Mouse (Mus musculus) liver, embryonic 14.5 days (tissue): ENCODE results near the gene Sparcl1. TPM values are rescaled to one million over a fixed set of nuclear protein-coding genes. Genes with fewer than 3 reads are reported as not detected.

Experiments used
- ATAC-seq: fragments of 200-750 bp; cut with Nextera tagmentation; 2 replicates; pipeline ENCODE4 v1.8.0; 2017; ENCODE audit warnings: moderate number of reproducible peaks, mild to moderate bottlenecking, moderate library complexity; ENCODE audit not compliant: insufficient read depth
- DNase-seq, 3 experiments: peaks; one replicate each; pipeline ENCODE4 v3.0.0-alpha.2; 2012 to 2013; ENCODE audit warnings: low read depth in 3 of 3, low spot score in 3 of 3
- H3K27ac ChIP-seq: fragments of 300-500 bp; sonication (generic); 2 replicates; pipeline ENCODE4 v1.5.1; 2014; ENCODE audit warnings: moderate library complexity, mild to moderate bottlenecking, control low read depth, inconsistent platforms
- H3K27me3 ChIP-seq: fragments of 300-500 bp; sonication (generic); 2 replicates; pipeline ENCODE4 v1.6.1; 2014; ENCODE audit warnings: mild to moderate bottlenecking, low read length, moderate library complexity; ENCODE audit not compliant: control insufficient read depth, insufficient read depth
- H3K36me3 ChIP-seq: fragments of 300-500 bp; sonication (generic); replicated peaks from 2 replicates; pipeline ENCODE4 v1.6.1; 2014; ENCODE audit warnings: low read depth; ENCODE audit not compliant: control insufficient read depth, insufficient read depth
- H3K4me1 ChIP-seq, 2 experiments: fragments of 200-500 bp in 1 of 2; fragments of 300-500 bp in 1 of 2; sonication (generic) in 1 of 2; replicated peaks; 2 replicates each; pipeline ENCODE4 v1.6.1; 2012 to 2014; ENCODE audit warnings: antibody characterized with exemption in 1 of 2, inconsistent platforms in 1 of 2, low read length in 1 of 2; ENCODE audit not compliant: control insufficient read depth in 2 of 2, insufficient read depth in 2 of 2
- H3K4me2 ChIP-seq: fragments of 300-500 bp; sonication (generic); 2 replicates; pipeline ENCODE4 v1.6.1; 2014; ENCODE audit warnings: low read depth, mild to moderate bottlenecking, control low read depth, moderate library complexity
- H3K4me3 ChIP-seq, 2 experiments: fragments of 200-500 bp in 1 of 2; fragments of 300-500 bp in 1 of 2; sonication (generic) in 1 of 2; 2 replicates each; pipeline ENCODE4 v1.5.1; 2012 to 2014; ENCODE audit warnings: low read depth in 2 of 2, low read length in 2 of 2, mild to moderate bottlenecking in 2 of 2, control low read depth in 1 of 2, inconsistent platforms in 1 of 2, moderate library complexity in 1 of 2; ENCODE audit not compliant: insufficient read depth in 1 of 2
- H3K9ac ChIP-seq: fragments of 300-500 bp; sonication (generic); replicated peaks from 2 replicates; pipeline ENCODE4 v1.6.1; 2014; ENCODE audit warnings: mild to moderate bottlenecking, control low read depth, moderate library complexity
- H3K9me3 ChIP-seq: fragments of 300-500 bp; sonication (generic); 2 replicates; pipeline ENCODE4 v1.6.1; 2016; ENCODE audit warnings: low read length, mixed read lengths; ENCODE audit not compliant: control insufficient read depth
- CTCF ChIP-seq: IDR thresholded peaks from 2 replicates; pipeline ENCODE4 v1.5.1; 2016; ENCODE audit warnings: antibody characterized with exemption, low read depth, control low read depth
- EP300 ChIP-seq: IDR thresholded peaks from 2 replicates; pipeline ENCODE4 v1.6.1; 2016; ENCODE audit warnings: antibody characterized with exemption, low read depth
- WGBS: fragments of 180-500 bp; shearing (Covaris S2); extraction: QIAGEN DNeasy Blood & Tissue Kit; methylation state at CpG from one replicate; pipeline ENCODE4 v1.1.7; 2014; ENCODE audit not compliant: insufficient replicate concordance; 5-methylcytosine and 5-hydroxymethylcytosine counted together
- polyA plus RNA-seq, 2 experiments: library from polyadenylated mRNA; depleted of rRNA in 1 of 2; stranded (reverse) in 1 of 2; unstranded in 1 of 2; fragments of >200 nt; fragmentation: Nextera tagmentation in 1 of 2; extraction: Ambion mirVana in 1 of 2; gene quantifications; 2 replicates each; pipeline versions ENCODE4 v1.2.1 to v1.2.3; 2012 to 2014

Gene Sparcl1
- polyA plus RNA-seq, 2 experiments = 1.0 to 1.4 TPM

DNA sequence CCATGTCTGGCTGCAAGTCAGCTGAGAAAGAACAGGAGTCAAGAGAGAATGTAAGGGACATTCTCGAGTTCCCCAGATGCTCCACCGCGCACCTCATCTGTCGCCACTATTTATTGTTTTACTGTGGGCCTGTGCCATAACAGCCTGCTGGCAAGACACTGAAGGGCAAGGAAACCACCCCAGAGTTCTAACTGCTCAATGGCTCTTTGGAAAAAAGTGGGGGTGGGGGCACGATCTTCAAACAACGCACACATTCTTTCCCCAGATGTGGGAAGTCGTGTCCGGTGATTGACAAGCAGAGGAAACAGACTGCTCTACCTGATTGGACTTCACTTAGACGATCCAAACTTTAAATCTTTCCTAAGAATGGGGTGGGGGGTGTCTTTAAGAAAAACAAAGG, 1.5 kb downstream of the Sparcl1 start:
- ATAC-seq (no peak), DNase-seq (no peak)
- no peak overlapping the region for H3K9ac ChIP-seq
- peaks cover 0 to 8% of the 10 kb centered on the region in 2 experiments; a peak in 1 of 4 replicates for H3K4me1 ChIP-seq
- WGBS = 12% methylated on average over 9 of the region's 9 CpGs
- H3K27ac ChIP-seq = no peak overlapping the region
- H3K4me3 ChIP-seq = no peak overlapping the region
- TF ChIP-seq EP300 (no peak), CTCF (no peak)
- no peaks in the 10 kb centered on the region for H3K27me3 ChIP-seq
- no peak overlapping the region for H3K4me2 ChIP-seq
- no peaks in the 10 kb centered on the region for H3K36me3 ChIP-seq
- no peaks in the 10 kb centered on the region for H3K9me3 ChIP-seq

DNA sequence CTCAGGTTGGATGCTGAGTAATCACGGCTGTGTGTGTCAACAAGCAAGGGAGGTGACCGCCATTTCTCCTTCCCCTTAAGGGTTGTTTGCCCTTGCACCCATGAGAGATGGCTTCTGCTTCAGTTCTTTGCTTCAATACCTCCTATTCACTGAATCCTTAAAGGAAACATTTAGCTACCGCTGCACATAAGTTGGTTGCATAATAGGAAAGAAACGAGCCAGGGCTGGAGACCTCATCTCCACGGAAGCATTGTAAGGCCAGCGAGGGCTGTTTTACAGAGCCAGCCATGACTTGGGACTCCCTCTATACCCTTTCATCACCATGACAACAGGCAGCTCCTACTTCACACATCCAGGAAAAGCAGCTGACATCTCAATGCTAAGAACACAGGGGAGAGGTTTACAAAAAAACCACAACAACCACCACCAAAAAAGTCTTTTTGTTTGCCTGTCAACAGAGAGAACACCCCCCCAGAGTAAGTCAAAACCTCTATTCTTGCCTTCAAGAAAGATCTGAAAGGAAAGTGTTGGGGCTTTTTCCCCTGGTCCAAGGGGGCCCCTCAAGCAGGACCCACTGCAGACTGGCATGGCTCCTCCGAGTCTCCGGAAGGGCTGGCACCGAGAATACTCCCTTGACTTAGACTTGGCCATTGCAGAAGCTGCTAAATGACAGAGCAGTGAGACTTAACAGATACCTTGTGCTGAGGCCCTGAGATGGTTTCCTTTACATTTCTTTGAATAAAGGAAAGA, 3.2 kb downstream of the Sparcl1 start:
- Histone ChIP-seq H3K4me2 (no peak overlapping the region), H3K4me1 (peaks cover 0 to 8% of the 10 kb centered on the region in 2 experiments; a peak in 1 of 4 replicates), H3K9ac (no peak overlapping the region), H3K27ac (no peak overlapping the region), H3K36me3 (no peaks in the 10 kb centered on the region), H3K27me3 (no peaks in the 10 kb centered on the region), H3K9me3 (no peaks in the 10 kb centered on the region), H3K4me3 (no peak overlapping the region)
- TF ChIP-seq EP300 (no peak), CTCF (no peak)
- WGBS = 29% methylated on average over 9 of the region's 9 CpGs
- DNase-seq (no peak), ATAC-seq (no peak)

DNA sequence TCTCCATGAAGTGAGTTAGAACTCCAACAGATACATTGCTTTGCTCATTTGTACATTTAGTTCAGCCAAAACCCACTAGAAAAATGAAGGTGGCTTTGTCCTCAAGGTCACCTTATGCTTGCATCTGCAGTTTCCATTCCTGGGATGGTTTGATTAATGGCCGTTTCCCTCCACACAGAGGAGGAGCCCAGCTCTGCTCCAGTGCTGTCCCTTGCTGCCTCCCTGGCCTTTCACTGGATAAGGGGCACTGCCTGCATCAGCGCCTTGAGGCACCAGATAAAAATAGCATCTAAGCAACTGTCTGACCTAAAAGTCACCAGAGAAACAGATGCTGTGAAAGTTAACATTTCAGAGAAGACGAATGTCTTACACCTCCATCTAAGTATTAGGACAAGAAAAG, 4.0 kb downstream of the Sparcl1 start:
- Histone ChIP-seq H3K9ac (no peak overlapping the region), H3K9me3 (no peaks in the 10 kb centered on the region), H3K4me3 (no peak overlapping the region), H3K4me1 (peaks cover 0 to 8% of the 10 kb centered on the region in 2 experiments; a peak in 1 of 4 replicates), H3K27me3 (no peaks in the 10 kb centered on the region), H3K27ac (no peak overlapping the region), H3K4me2 (no peak overlapping the region), H3K36me3 (no peaks in the 10 kb centered on the region)
- 34% methylated on average over 3 of the region's 3 CpGs for WGBS
- no peak for TF ChIP-seq EP300
- no peak for TF ChIP-seq CTCF
- ATAC-seq = peak; percentile 41; the same call in 1 of the 2 replicates
- no peak for DNase-seq

DNA sequence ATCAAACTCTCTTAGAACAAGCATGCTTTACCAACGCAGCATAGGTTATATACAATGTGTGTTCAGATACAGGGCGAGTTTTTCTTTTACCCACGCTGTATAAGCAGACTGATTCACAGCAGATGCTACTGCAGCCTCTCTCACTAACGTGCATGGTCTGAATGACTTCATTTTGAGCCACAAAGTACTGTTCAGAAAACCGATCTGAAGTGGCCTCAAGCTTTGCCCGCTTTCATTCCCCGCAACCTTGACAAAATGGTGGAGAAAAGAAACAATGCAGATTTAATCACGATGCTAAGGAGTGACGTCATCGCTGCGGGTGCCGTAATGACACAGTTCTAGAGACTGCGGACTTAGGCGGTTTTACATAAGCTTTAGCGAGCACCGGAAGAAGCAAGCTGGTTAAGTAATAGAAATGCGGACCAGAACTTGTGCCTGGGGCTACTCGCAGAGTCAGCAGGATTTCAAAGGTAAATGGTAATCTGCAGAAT, 4.6 kb downstream of the Sparcl1 start:
- Histone ChIP-seq H3K9me3 (no peaks in the 10 kb centered on the region), H3K4me2 (0 out of 2 replicates have a peak overlapping the region, but pooled peaks have one; percentile 4), H3K27ac (no peak overlapping the region), H3K27me3 (no peaks in the 10 kb centered on the region), H3K4me1 (peaks cover 0 to 8% of the 10 kb centered on the region in 2 experiments; a peak in 1 of 4 replicates), H3K4me3 (no peak overlapping the region), H3K36me3 (no peaks in the 10 kb centered on the region), H3K9ac (no peak overlapping the region)
- no peak for DNase-seq
- WGBS = 28% methylated on average over 18 of the region's 18 CpGs
- TF ChIP-seq CTCF (no peak), EP300 (no peak)
- ATAC-seq = no peak

DNA sequence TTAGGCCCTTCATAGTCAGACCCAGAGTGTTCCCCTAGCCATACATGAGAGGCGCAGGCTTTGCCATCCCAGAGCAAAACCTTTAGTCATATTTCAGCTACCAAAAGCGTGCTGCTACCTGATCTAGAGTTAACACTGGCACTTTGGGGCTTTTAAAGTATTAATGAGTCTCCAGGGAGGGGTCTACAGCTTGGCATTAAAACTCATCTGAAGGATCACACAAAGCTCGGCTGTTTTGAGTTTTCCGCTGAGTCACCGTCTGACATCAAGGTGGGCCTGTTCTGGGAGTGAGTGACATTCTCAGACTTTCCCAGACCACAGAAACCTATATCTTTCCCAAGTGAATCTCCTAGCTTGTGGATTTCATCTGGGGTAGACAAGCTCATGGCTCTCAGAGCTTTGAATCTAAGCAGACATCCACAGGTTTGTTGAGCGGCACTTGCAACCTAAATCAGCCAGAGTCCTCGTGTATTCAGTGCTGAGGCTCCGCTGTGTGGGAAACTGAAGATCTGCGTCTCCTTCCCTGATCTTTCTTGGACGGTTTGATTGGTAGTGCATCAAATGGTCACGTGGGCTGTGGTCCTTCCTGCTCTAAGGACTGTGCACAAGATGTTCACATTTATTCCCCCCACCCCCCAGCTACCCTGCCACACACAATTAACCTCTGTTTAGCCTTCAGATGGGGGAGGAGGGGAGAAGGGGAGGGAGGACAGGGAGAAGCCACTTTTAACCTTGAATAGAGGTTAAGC, 5.2 kb downstream of the Sparcl1 start:
- DNase-seq (no peak), ATAC-seq (no peak)
- no peaks in the 10 kb centered on the region for H3K27me3 ChIP-seq
- H3K9ac ChIP-seq = no peak overlapping the region
- no peak overlapping the region for H3K4me3 ChIP-seq
- peaks cover 0 to 8% of the 10 kb centered on the region in 2 experiments; a peak in 1 of 4 replicates for H3K4me1 ChIP-seq
- 58% methylated on average over 11 of the region's 11 CpGs for WGBS
- no peak for TF ChIP-seq EP300
- no peak for TF ChIP-seq CTCF
- H3K9me3 ChIP-seq = no peaks in the 10 kb centered on the region
- no peak overlapping the region for H3K4me2 ChIP-seq
- no peaks in the 10 kb centered on the region for H3K36me3 ChIP-seq
- H3K27ac ChIP-seq = no peak overlapping the region
